Mouse (Mus musculus) kidney, adult 2 months (tissue): ENCODE results near the gene Map4k5.

Source experiments
- CTCF ChIP-seq: fragments of 200-500 bp; conservative IDR thresholded peaks from 2 replicates; pipeline ENCODE4 v1.5.1; 2011; ENCODE audit warnings: low read depth, mild to moderate bottlenecking, control low read depth, low read length, moderate library complexity, mixed read lengths; ENCODE audit not compliant: insufficient read depth, insufficient read length
- POLR2A ChIP-seq: fragments of 200-500 bp; IDR thresholded peaks from one replicate; pipeline ENCODE4 v1.6.1; 2011; ENCODE audit warnings: low read depth, low read length, control low read depth

GRCm38 (mm10) chr12:69759267-69759885 is 133.6 kb downstream of the Map4k5 start:
- TF ChIP-seq CTCF (no peak), POLR2A (no peak)
